Mouse (Mus musculus) embryonic facial prominence, embryonic 13.5 days (tissue): Measurements from ENCODE around the gene Ralgps1. TPM values are rescaled to one million over a fixed set of nuclear protein-coding genes. Genes with fewer than 3 reads are reported as not detected.
"Not testable (repeated sequence)": the region's sequence is repeated elsewhere in the genome, so short reads cannot be mapped to it uniquely, and the experiment has no call there.

ENCODE experiments used
- ATAC-seq: fragments of 200-750 bp; cut with Nextera tagmentation; 2 replicates; pipeline ENCODE4 v1.8.0; 2017; ENCODE audit warnings: low read depth; ENCODE audit not compliant: insufficient number of reproducible peaks, insufficient read depth, low FRiP score, low TSS enrichment
- H3K27ac ChIP-seq: fragments of 300-500 bp; sonication (generic); 2 replicates; pipeline ENCODE4 v1.5.1; 2015; ENCODE audit warnings: moderate library complexity, mild to moderate bottlenecking, inconsistent platforms
- H3K27me3 ChIP-seq: fragments of 300-500 bp; sonication (generic); 2 replicates; pipeline ENCODE4 v1.6.1; 2015; ENCODE audit warnings: mild to moderate bottlenecking, inconsistent platforms
- H3K36me3 ChIP-seq: fragments of 300-500 bp; sonication (generic); 2 replicates; pipeline ENCODE4 v1.6.1; 2015; ENCODE audit warnings: mild to moderate bottlenecking, inconsistent platforms
- H3K4me1 ChIP-seq: fragments of 300-500 bp; sonication (generic); 2 replicates; pipeline ENCODE4 v1.6.1; 2015; ENCODE audit warnings: inconsistent platforms
- H3K4me2 ChIP-seq: fragments of 300-500 bp; sonication (generic); 2 replicates; pipeline ENCODE4 v1.6.1; 2015; ENCODE audit warnings: moderate library complexity, mild to moderate bottlenecking, inconsistent platforms
- H3K4me3 ChIP-seq: fragments of 300-500 bp; sonication (generic); 2 replicates; pipeline ENCODE4 v1.5.1; 2015; ENCODE audit warnings: mild to moderate bottlenecking, inconsistent platforms
- H3K9ac ChIP-seq: fragments of 300-500 bp; sonication (generic); 2 replicates; pipeline ENCODE4 v1.6.1; 2015; ENCODE audit warnings: mild to moderate bottlenecking, inconsistent platforms
- H3K9me3 ChIP-seq: fragments of 300-500 bp; sonication (generic); 2 replicates; pipeline ENCODE4 v1.6.1; 2016; ENCODE audit warnings: inconsistent platforms
- WGBS: fragments of 180-500 bp; shearing (Covaris S2); methylation state at CpG from one replicate; pipeline ENCODE4 v1.1.7; 2015; ENCODE audit warnings: mixed read lengths; 5-methylcytosine and 5-hydroxymethylcytosine counted together
- polyA plus RNA-seq: library from polyadenylated mRNA; unstranded; fragments of >200 nt; fragmentation: Nextera tagmentation; extraction: Ambion mirVana; gene quantifications from 2 replicates; pipeline ENCODE4 v1.2.1, GENCODE M21; 2015

Ralgps1 gene
- polyA plus RNA-seq, 1 experiment from 2014 or later, result 4.0 TPM

GRCm38 (mm10) chr2:33134766-33135490 is 236.4 kb downstream of the Ralgps1 start:
- no peak overlapping the region for H3K4me2 ChIP-seq
- WGBS, result 66% methylated on average over 7 of the region's 7 CpGs
- no peaks in the 10 kb centered on the region for H3K36me3 ChIP-seq
- peaks cover 10% of the 10 kb centered on the region for H3K4me1 ChIP-seq
- H3K27ac ChIP-seq, result no peak overlapping the region
- ATAC-seq, result no peak
- no peak overlapping the region for H3K4me3 ChIP-seq
- H3K9me3 ChIP-seq, result no peaks in the 10 kb centered on the region
- H3K9ac ChIP-seq, result no peak overlapping the region
- H3K27me3 ChIP-seq, result peaks cover 34% of the 10 kb centered on the region

- 6% methylated on average over 7 of the region's 7 CpGs for WGBS
- no peaks in the 10 kb centered on the region for H3K9me3 ChIP-seq
- no peaks in the 10 kb centered on the region for H3K36me3 ChIP-seq
- peaks cover 41% of the 10 kb centered on the region for H3K27me3 ChIP-seq
- no peak for ATAC-seq
- no peak overlapping the region for H3K27ac ChIP-seq
- 0 out of 2 replicates have a peak overlapping the region, but pooled peaks have one; percentile 99 for H3K4me2 ChIP-seq
- peaks cover 20% of the 10 kb centered on the region for H3K4me1 ChIP-seq
- no peak overlapping the region for H3K9ac ChIP-seq
- H3K4me3 ChIP-seq, result no peak overlapping the region
Measured at GRCm38 (mm10) chr2:33132306-33132705, 239.0 kb downstream of the Ralgps1 start.

DNA sequence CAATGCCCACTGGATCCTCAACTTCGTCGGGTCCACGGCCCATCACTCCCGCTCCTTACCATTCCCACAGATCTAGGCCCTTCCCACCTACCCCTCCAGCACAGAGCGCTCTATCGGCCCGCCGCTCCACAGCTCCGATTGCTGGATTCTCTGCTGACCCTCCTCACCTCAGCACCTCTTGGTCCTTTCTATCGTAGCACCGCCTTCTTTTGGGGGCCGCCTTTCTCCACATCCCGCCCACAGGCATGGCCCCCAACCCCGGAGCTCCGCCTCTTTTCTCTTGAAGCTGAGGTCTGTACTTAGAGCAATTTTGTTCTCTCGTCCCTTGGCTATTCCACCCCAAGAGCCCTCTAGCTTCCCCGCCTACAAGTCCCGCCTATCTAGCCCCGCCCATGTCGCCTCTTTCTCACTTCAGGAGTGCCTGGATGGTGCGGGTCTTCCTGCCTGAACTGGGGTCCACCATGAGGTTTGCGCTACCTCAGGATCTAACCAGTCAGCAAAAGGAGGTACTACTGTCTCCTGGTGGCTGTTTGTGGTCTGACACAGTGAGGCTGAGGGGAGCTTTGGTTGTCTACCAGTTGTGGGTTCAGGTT is 239.7 kb downstream of the Ralgps1 start, which contains the start of gene Garnl3:
Gene Garnl3 (minus strand): TSS at position 155 of the 593 bp plus-strand sequence.
- Histone ChIP-seq H3K36me3 (no peaks in the 10 kb centered on the region), H3K4me2 (peak within 1 kb of the TSS; percentile 99), H3K27ac (peak within 1 kb of the TSS; percentile 33; the same call in 1 of the 2 replicates), H3K27me3 (peaks cover 41% of the 10 kb centered on the region), H3K9ac (peak within 1 kb of the TSS; percentile 84), H3K9me3 (no peaks in the 10 kb centered on the region), H3K4me3 (peak within 1 kb of the TSS; percentile 75), H3K4me1 (peaks cover 20% of the 10 kb centered on the region)
- WGBS, result under 1% methylated on average over 22 of the region's 22 CpGs
- peak; percentile 2 for ATAC-seq

- Histone ChIP-seq H3K27ac (peak overlapping the region; percentile 33; the same call in 1 of the 2 replicates), H3K9ac (peak overlapping the region; percentile 84), H3K36me3 (no peaks in the 10 kb centered on the region), H3K27me3 (peaks cover 41% of the 10 kb centered on the region), H3K4me3 (peak overlapping the region; percentile 75), H3K9me3 (no peaks in the 10 kb centered on the region), H3K4me1 (peaks cover 20% of the 10 kb centered on the region), H3K4me2 (peak overlapping the region; percentile 99)
- WGBS, result under 1% methylated on average over 52 of the region's 55 CpGs
- peak; percentile 90 for ATAC-seq
Measured at GRCm38 (mm10) chr2:33130526-33131483, 240.5 kb downstream of the Ralgps1 start.

DNA sequence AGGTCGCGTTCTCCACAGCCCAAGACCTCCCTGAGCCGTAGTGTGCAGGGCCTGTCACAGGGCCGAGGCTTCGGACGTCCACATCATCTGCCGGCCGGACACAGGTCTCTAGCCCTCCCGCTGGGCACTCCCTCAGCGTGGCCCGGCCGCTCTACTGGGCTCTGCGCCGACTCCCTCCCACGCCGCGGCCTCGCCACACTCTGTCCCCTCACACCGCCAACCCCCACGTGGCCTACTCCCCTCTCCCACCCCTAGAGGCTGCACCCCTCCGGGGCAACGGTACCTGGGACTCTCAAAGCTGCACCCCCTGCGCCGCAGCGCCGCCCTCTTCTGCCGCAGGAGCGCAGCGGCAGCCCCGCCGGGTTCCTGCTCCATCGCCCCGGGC is 241.2 kb downstream of the Ralgps1 start:
- Histone ChIP-seq H3K4me3 (peak overlapping the region; percentile 75), H3K4me2 (peak overlapping the region; percentile 99), H3K4me1 (peaks cover 20% of the 10 kb centered on the region), H3K27ac (peak overlapping the region; percentile 33; the same call in 1 of the 2 replicates), H3K27me3 (peaks cover 40% of the 10 kb centered on the region), H3K9ac (peak overlapping the region; percentile 84), H3K36me3 (no peaks in the 10 kb centered on the region), H3K9me3 (no peaks in the 10 kb centered on the region)
- under 1% methylated on average over 33 of the region's 33 CpGs for WGBS
- ATAC-seq, result peak; percentile 35; the same call in 1 of the 2 replicates

DNA sequence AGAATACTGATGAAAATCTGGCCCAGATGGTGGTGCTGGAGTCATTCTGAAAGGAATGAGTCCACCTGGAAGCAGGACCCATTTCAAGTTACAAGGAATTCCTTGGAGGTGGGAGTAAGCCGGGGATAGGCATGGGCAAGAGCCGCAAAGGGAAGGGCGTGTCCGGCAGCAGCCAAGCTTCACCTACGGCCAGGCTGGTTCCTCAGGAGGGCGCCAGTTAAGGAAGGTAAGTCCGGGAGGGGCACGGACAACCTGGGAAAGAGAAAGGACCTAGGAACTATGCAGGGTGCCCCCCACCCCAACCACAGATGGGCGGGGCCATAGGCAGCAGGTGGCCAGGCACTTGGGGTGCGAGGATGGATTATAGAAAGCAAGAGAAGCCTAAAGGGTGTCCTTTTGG is 241.6 kb downstream of the Ralgps1 start:
- ATAC-seq, result no peak
- H3K4me2 ChIP-seq, result peak overlapping the region; percentile 99
- no peaks in the 10 kb centered on the region for H3K36me3 ChIP-seq
- H3K9me3 ChIP-seq, result no peaks in the 10 kb centered on the region
- H3K9ac ChIP-seq, result peak overlapping the region; percentile 84
- H3K27me3 ChIP-seq, result peaks cover 35% of the 10 kb centered on the region
- H3K4me1 ChIP-seq, result peaks cover 20% of the 10 kb centered on the region
- 0 out of 2 replicates have a peak overlapping the region, but pooled peaks have one; percentile 33 for H3K27ac ChIP-seq
- H3K4me3 ChIP-seq, result peak overlapping the region; percentile 75
- WGBS, result 3% methylated on average over 10 of the region's 10 CpGs

DNA sequence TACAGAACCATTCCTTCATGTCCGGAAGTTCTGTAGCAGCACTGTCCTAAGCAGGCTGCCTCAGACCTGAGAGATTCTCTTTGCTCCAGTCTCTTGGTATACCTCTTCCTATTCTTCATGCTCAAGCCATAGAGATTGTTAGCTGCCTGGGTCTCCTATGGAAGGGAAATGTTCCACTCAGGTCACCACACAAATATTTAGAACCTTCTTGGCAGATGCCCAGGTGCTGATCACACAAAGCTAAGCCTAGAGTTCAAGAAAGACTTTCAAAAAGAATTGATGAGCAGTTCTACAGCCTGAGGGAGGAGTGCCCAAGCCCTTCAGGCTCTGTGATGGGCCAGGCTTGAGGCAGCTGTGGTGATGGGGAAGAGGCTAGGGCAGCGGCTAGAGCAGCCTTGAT is 242.3 kb downstream of the Ralgps1 start:
- ATAC-seq, result no peak
- Histone ChIP-seq H3K4me3 (no peak overlapping the region), H3K27ac (no peak overlapping the region), H3K9ac (no peak overlapping the region), H3K27me3 (peaks cover 32% of the 10 kb centered on the region), H3K36me3 (no peaks in the 10 kb centered on the region), H3K9me3 (no peaks in the 10 kb centered on the region), H3K4me2 (peak overlapping the region; percentile 99), H3K4me1 (peaks cover 20% of the 10 kb centered on the region)
- WGBS, result 73% methylated on average over 2 of the region's 2 CpGs

DNA sequence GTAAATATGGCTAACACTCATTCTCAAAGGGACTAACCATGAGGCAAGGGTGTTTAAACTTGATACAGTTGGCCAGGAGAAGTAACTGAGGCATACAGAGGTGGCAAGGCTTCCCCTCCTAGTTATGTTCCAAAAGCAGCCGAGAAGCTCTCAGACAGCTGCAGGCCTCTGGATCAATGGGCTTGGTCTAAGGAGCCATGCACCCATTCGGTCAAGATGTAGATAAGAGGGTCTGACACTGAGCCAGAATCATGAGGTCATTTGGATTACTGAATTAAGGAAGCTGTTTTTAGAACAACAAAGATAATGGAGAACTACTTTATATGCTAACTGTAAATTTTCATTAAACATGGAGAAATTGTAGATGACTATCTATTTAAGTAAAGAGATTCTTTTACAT is 244.0 kb downstream of the Ralgps1 start:
- Histone ChIP-seq H3K4me2 (no peak overlapping the region), H3K9me3 (no peaks in the 10 kb centered on the region), H3K27ac (no peak overlapping the region), H3K27me3 (peaks cover 19% of the 10 kb centered on the region), H3K4me1 (peaks cover 20% of the 10 kb centered on the region), H3K36me3 (no peaks in the 10 kb centered on the region), H3K4me3 (no peak overlapping the region), H3K9ac (no peak overlapping the region)
- no peak for ATAC-seq
- WGBS, result 74% methylated on average over 2 of the region's 2 CpGs

DNA sequence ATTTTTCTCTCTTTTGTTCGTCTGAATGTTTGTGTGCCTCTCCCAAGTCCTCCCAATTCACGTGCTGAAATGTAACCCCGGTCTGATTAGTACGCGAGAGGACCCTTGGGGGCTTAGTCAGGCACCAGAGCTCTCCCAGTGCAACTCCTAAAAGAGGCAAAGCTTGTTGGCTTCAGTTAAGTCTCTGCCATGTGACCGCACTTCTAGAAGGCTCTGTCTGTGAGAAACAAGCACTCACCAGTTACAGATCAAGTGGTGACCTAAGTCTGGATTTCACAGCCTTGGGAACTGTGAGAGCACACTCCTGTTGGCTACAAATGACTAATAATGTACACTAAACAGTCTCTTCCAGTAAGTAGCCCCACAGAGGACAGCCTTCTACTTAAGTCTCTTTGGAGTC is 248.4 kb downstream of the Ralgps1 start:
- 57% methylated on average over 6 of the region's 6 CpGs for WGBS
- Histone ChIP-seq H3K27ac (0 out of 2 replicates have a peak overlapping the region, but pooled peaks have one; percentile 44), H3K4me2 (no peak overlapping the region), H3K27me3 (no peaks in the 10 kb centered on the region), H3K9me3 (no peaks in the 10 kb centered on the region), H3K4me1 (peaks cover 13% of the 10 kb centered on the region; the same call in 1 of the 2 replicates), H3K4me3 (no peak overlapping the region), H3K9ac (no peak overlapping the region), H3K36me3 (no peaks in the 10 kb centered on the region)
- no peak for ATAC-seq

- no peaks in the 10 kb centered on the region for H3K9me3 ChIP-seq
- H3K4me1 ChIP-seq, result peaks cover 2% of the 10 kb centered on the region; the same call in 1 of the 2 replicates
- no peaks in the 10 kb centered on the region for H3K27me3 ChIP-seq
- ATAC-seq, result no peak
- WGBS, result 81% methylated on average over 8 of the region's 8 CpGs
- no peak overlapping the region for H3K9ac ChIP-seq
- no peak overlapping the region for H3K4me2 ChIP-seq
- no peak overlapping the region for H3K4me3 ChIP-seq
- H3K36me3 ChIP-seq, result no peaks in the 10 kb centered on the region; the same call in 1 of the 2 replicates
- no peak overlapping the region for H3K27ac ChIP-seq
Measured at GRCm38 (mm10) chr2:33100536-33100935, 270.8 kb downstream of the Ralgps1 start.

GRCm38 (mm10) chr2:33097326-33097725 is 274.0 kb downstream of the Ralgps1 start:
- not testable (repeated sequence) for ATAC-seq, H3K4me3 ChIP-seq, H3K4me2 ChIP-seq, H3K27ac ChIP-seq, H3K9me3 ChIP-seq, H3K9ac ChIP-seq, H3K4me1 ChIP-seq, H3K27me3 ChIP-seq, H3K36me3 ChIP-seq
- WGBS, result 85% methylated on average over 12 of the region's 12 CpGs
